Mouse (Mus musculus): ENCODE measurements at regions not wholly inside any gene's neighbourhood (a gene's known extent, or its start where the extent isn't known, plus 50 kb on each side); places are given as distances from the start of the nearest gene placed in this dataset.

DNA sequence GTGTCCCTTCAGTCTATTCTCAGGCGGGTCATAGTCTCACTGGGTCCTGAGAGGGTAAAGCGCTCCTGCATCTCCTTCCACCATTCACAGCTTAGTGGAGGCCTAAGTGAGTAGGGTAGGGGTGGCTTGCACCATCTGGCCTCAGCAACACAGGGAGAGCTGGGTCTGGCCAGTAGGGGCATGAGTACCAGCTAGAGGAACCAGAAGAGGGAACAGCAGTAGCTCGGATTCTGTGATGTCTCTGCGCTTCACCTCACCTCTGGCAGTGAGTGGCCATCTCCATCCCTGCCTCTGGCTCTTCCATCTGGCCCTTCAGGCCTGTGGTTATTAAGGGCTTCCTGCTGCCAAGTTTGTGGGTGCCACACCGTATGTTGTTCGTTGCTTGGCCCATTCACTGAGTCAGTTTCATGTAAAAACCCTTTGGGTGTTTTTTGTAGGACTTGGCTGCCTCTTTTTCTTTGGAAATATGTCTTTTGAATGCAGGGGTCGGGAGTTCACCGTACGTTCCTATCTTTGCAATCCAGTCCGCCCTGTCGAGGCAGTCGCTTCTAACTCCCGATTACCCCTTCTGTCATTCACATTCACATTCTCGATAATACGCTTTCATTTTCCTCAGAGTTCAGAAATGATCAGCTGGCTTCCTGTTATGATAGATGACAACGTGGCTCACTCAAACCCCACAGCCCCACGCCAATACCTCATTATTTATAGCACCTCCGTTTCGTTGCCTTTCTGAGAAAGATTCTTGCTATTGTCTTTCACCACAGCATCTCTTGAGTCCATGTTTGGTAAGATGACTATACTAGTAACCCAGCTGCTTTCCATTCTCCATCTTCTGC, 99.4 kb upstream of the Mrps10 start:
- ATAC-seq (ENCODE audit: insufficient read depth) = no peak
- no peak overlapping the region for H3K4me2 ChIP-seq
- no peaks in the 10 kb centered on the region for H3K36me3 ChIP-seq (replicated peaks)
- H3K27ac ChIP-seq (replicated peaks) = no peak overlapping the region
- no peak overlapping the region for H3K4me3 ChIP-seq (replicated peaks)
- H3K9ac ChIP-seq = no peak overlapping the region
- H3K9me3 ChIP-seq (replicated peaks) = no peaks in the 10 kb centered on the region
- H3K4me1 ChIP-seq (replicated peaks) = peaks cover 24% of the 10 kb centered on the region
- H3K27me3 ChIP-seq = no peaks in the 10 kb centered on the region
- WGBS (ENCODE audit: insufficient replicate concordance) = 66% methylated on average over 19 of the region's 19 CpGs

DNA sequence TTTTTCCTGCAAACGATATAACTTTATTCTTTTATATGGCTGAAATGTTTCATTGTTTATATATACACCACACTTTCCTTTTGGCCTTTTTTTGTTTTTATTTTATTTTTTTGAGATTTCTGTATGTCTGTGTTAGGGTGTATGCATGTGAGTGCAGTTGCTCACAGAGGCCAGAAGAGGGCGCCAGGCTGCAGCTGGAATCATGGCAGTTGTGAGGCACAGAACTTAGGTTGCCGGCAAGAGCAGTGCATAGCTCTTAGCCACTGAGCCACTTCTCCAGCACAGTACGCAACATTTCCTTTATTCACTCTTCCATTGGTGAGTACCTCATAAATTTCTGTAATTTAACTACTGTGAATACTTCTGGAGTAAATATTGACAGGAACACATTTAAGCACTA, 100.8 kb upstream of the Mrps10 start:
- 75% methylated on average over 4 of the region's 4 CpGs for WGBS (ENCODE audit: insufficient replicate concordance)
- ATAC-seq (ENCODE audit: insufficient read depth) = no peak
- no peaks in the 10 kb centered on the region for H3K36me3 ChIP-seq (replicated peaks)

GRCm38 (mm10) chr17:47267076-47267475, 101.6 kb upstream of the Mrps10 start:
- WGBS (ENCODE audit: insufficient replicate concordance) = 75% methylated on average over 13 of the region's 13 CpGs
- Histone ChIP-seq H3K4me3 (replicated peaks) (no peak overlapping the region), H3K4me1 (replicated peaks) (peaks cover 2% of the 10 kb centered on the region), H3K27ac (replicated peaks) (no peak overlapping the region), H3K4me2 (no peak overlapping the region), H3K9me3 (replicated peaks) (no peaks in the 10 kb centered on the region), H3K36me3 (replicated peaks) (no peaks in the 10 kb centered on the region), H3K9ac (no peak overlapping the region), H3K27me3 (no peaks in the 10 kb centered on the region)
- ATAC-seq (ENCODE audit: insufficient read depth) = no peak

More for the DNA sequence above, 100.8 kb upstream of the Mrps10 start:
- Histone ChIP-seq H3K27me3 (no peaks in the 10 kb centered on the region), H3K4me1 (replicated peaks) (peaks cover 10% of the 10 kb centered on the region), H3K9ac (no peak overlapping the region), H3K9me3 (replicated peaks) (no peaks in the 10 kb centered on the region), H3K4me3 (replicated peaks) (no peak overlapping the region), H3K27ac (replicated peaks) (no peak overlapping the region), H3K4me2 (no peak overlapping the region)

- Histone ChIP-seq H3K27me3 (no peaks in the 10 kb centered on the region), H3K36me3 (replicated peaks) (no peaks in the 10 kb centered on the region), H3K4me1 (replicated peaks) (no peaks in the 10 kb centered on the region), H3K4me2 (no peak overlapping the region), H3K4me3 (replicated peaks) (no peak overlapping the region), H3K9me3 (replicated peaks) (no peaks in the 10 kb centered on the region), H3K27ac (replicated peaks) (no peak overlapping the region), H3K9ac (no peak overlapping the region)
- WGBS (ENCODE audit: insufficient replicate concordance) = 83% methylated on average over 7 of the region's 7 CpGs
- ATAC-seq (ENCODE audit: insufficient read depth) = no peak
Observed at GRCm38 (mm10) chr17:47266335-47266734, 102.4 kb upstream of the Mrps10 start.

DNA sequence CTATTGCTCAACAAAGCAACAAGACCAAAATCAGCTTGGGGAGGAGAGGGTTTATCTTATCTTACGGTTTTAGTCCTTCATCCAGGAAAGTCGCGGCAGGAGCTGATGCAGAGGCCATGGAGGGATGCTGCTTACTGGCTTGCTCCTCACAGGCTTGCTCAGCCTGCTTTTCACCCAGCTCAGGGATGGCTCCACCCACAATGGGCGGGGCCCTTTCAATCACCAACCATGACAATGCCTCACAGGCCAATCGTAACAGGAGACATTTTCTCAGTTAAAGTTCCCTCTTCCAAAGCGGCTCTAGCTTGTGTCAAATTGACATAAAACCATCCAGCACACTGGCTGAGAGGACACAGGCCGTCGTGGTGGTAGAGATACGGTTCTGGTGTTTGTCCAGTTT, 105.7 kb upstream of the Mrps10 start:
- 75% methylated on average over 9 of the region's 9 CpGs for WGBS (ENCODE audit: insufficient replicate concordance)
- ATAC-seq (ENCODE audit: insufficient read depth) = no peak
- H3K27me3 ChIP-seq = no peaks in the 10 kb centered on the region

DNA sequence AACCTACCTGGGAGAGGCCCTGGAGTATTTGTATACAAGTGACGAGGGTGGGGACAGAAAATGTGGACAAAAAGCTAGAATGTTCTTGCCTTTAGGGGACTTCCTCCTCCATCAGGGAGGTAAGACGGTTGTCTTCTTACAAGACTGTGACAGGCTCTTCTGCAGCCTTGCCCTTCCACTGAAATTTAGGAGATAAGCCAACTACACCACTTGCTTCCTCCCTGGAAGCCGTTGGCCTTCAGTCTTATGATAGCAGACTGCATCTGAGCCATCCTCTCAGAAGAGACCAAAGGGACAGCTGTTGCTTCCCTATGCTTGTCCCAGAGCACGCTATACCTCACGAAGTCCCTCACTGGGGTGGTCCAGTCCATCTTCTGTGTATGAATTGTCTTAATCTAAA, 106.5 kb upstream of the Mrps10 start:
- H3K4me1 ChIP-seq (replicated peaks) = no peaks in the 10 kb centered on the region
- no peak overlapping the region for H3K9ac ChIP-seq
- ATAC-seq (ENCODE audit: insufficient read depth) = no peak

More for the DNA sequence above, 105.7 kb upstream of the Mrps10 start:
- Histone ChIP-seq H3K4me1 (replicated peaks) (no peaks in the 10 kb centered on the region), H3K4me2 (no peak overlapping the region), H3K27ac (replicated peaks) (no peak overlapping the region), H3K36me3 (replicated peaks) (no peaks in the 10 kb centered on the region), H3K9ac (no peak overlapping the region), H3K4me3 (replicated peaks) (no peak overlapping the region), H3K9me3 (replicated peaks) (no peaks in the 10 kb centered on the region)

GRCm38 (mm10) chr17:47260976-47261375, 107.7 kb upstream of the Mrps10 start:
- Histone ChIP-seq H3K4me1 (replicated peaks) (no peaks in the 10 kb centered on the region), H3K9me3 (replicated peaks) (no peaks in the 10 kb centered on the region), H3K36me3 (replicated peaks) (no peaks in the 10 kb centered on the region), H3K27me3 (no peaks in the 10 kb centered on the region), H3K4me3 (replicated peaks) (no peak overlapping the region), H3K9ac (no peak overlapping the region), H3K4me2 (no peak overlapping the region), H3K27ac (replicated peaks) (no peak overlapping the region)
- ATAC-seq (ENCODE audit: insufficient read depth) = no peak
- 55% methylated on average over 4 of the region's 4 CpGs for WGBS (ENCODE audit: insufficient replicate concordance)

More for the DNA sequence above, 106.5 kb upstream of the Mrps10 start:
- H3K4me2 ChIP-seq = no peak overlapping the region
- 48% methylated on average over 5 of the region's 5 CpGs for WGBS (ENCODE audit: insufficient replicate concordance)
- H3K27ac ChIP-seq (replicated peaks) = no peak overlapping the region
- no peaks in the 10 kb centered on the region for H3K9me3 ChIP-seq (replicated peaks)
- H3K27me3 ChIP-seq = no peaks in the 10 kb centered on the region
- no peaks in the 10 kb centered on the region for H3K36me3 ChIP-seq (replicated peaks)
- no peak overlapping the region for H3K4me3 ChIP-seq (replicated peaks)

DNA sequence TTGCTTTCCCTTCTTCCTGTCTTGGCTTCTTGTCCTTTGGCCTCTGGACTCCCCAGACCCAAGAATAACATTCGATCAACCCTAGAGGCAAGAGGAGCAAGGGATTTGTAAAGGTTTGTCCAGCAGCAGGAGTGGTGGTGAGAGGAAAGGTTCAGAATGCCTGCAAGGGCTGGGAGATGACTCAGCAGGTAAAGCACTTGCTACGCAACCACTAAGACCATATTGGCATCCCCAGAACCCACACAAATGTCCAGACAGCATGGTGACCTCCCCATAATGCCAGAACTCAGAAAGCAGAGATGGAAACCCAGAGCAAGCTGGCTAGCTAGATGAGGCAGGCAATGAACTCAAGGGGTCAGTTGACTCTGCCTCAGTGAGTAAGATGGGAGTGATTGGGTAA, 110.4 kb upstream of the Mrps10 start:
- no peaks in the 10 kb centered on the region for H3K9me3 ChIP-seq (replicated peaks)
- no peak overlapping the region for H3K27ac ChIP-seq (replicated peaks)
- no peak overlapping the region for H3K4me3 ChIP-seq (replicated peaks)
- no peak overlapping the region for H3K4me2 ChIP-seq
- WGBS (ENCODE audit: insufficient replicate concordance) = 53% methylated on average over 2 of the region's 2 CpGs
- no peaks in the 10 kb centered on the region for H3K4me1 ChIP-seq (replicated peaks)
- ATAC-seq (ENCODE audit: insufficient read depth) = no peak
- no peaks in the 10 kb centered on the region for H3K27me3 ChIP-seq
- no peaks in the 10 kb centered on the region for H3K36me3 ChIP-seq (replicated peaks)
- H3K9ac ChIP-seq = no peak overlapping the region

GRCm38 (mm10) chr17:47255209-47255608, 113.5 kb upstream of the Mrps10 start:
- Histone ChIP-seq H3K36me3 (replicated peaks) (no peaks in the 10 kb centered on the region), H3K9ac (no peak overlapping the region), H3K27me3 (no peaks in the 10 kb centered on the region), H3K4me2 (no peak overlapping the region), H3K9me3 (replicated peaks) (no peaks in the 10 kb centered on the region), H3K4me3 (replicated peaks) (no peak overlapping the region), H3K4me1 (replicated peaks) (no peaks in the 10 kb centered on the region), H3K27ac (replicated peaks) (no peak overlapping the region)
- WGBS (ENCODE audit: insufficient replicate concordance) = 62% methylated on average over 8 of the region's 8 CpGs
- no peak for ATAC-seq (ENCODE audit: insufficient read depth)

GRCm38 (mm10) chr17:47254026-47254425, 114.7 kb upstream of the Mrps10 start:
- Histone ChIP-seq H3K27me3 (no peaks in the 10 kb centered on the region), H3K9ac (no peak overlapping the region), H3K36me3 (replicated peaks) (no peaks in the 10 kb centered on the region), H3K4me3 (replicated peaks) (no peak overlapping the region), H3K4me2 (no peak overlapping the region), H3K9me3 (replicated peaks) (no peaks in the 10 kb centered on the region), H3K4me1 (replicated peaks) (no peaks in the 10 kb centered on the region), H3K27ac (replicated peaks) (no peak overlapping the region)
- 68% methylated on average over 11 of the region's 11 CpGs for WGBS (ENCODE audit: insufficient replicate concordance)
- ATAC-seq (ENCODE audit: insufficient read depth) = no peak

- no peak overlapping the region for H3K27ac ChIP-seq (replicated peaks)
- no peaks in the 10 kb centered on the region for H3K4me1 ChIP-seq (replicated peaks)
- H3K4me2 ChIP-seq = no peak overlapping the region
- WGBS (ENCODE audit: insufficient replicate concordance) = 45% methylated on average over 4 of the region's 4 CpGs
- no peak overlapping the region for H3K9ac ChIP-seq
- no peaks in the 10 kb centered on the region for H3K9me3 ChIP-seq (replicated peaks)
- no peak for ATAC-seq (ENCODE audit: insufficient read depth)
- H3K4me3 ChIP-seq (replicated peaks) = no peak overlapping the region
- H3K27me3 ChIP-seq = no peaks in the 10 kb centered on the region
- H3K36me3 ChIP-seq (replicated peaks) = no peaks in the 10 kb centered on the region
Observed at GRCm38 (mm10) chr17:47250001-47250400, 118.7 kb upstream of the Mrps10 start.

GRCm38 (mm10) chr17:47249176-47249575, 119.5 kb upstream of the Mrps10 start:
- ATAC-seq (ENCODE audit: insufficient read depth) = no peak
- no peaks in the 10 kb centered on the region for H3K9me3 ChIP-seq (replicated peaks)
- no peaks in the 10 kb centered on the region for H3K36me3 ChIP-seq (replicated peaks)
- WGBS (ENCODE audit: insufficient replicate concordance) = 67% methylated on average over 9 of the region's 9 CpGs
- no peaks in the 10 kb centered on the region for H3K27me3 ChIP-seq
- no peak overlapping the region for H3K4me3 ChIP-seq (replicated peaks)
- no peaks in the 10 kb centered on the region for H3K4me1 ChIP-seq (replicated peaks)
- no peak overlapping the region for H3K4me2 ChIP-seq
- H3K27ac ChIP-seq (replicated peaks) = no peak overlapping the region
- H3K9ac ChIP-seq = no peak overlapping the region

Measured in liver, embryonic 15.5 days (tissue).